Mouse (Mus musculus) midbrain, embryonic 16.5 days (tissue): ENCODE data around the gene Psmb8. TPM values are rescaled to one million over a fixed set of nuclear protein-coding genes. Genes with fewer than 3 reads are reported as not detected.
"Not testable (repeated sequence)": the region's sequence is repeated elsewhere in the genome, so short reads cannot be mapped to it uniquely, and the experiment has no call there.

Experiments
- ATAC-seq: fragments of 200-750 bp; cut with Nextera tagmentation; 2 replicates; pipeline ENCODE4 v1.8.0; 2017; ENCODE audit warnings: moderate TSS enrichment
- H3K27ac ChIP-seq: fragments of 300-500 bp; sonication (generic); 2 replicates; pipeline ENCODE4 v1.5.1; 2014; ENCODE audit warnings: mild to moderate bottlenecking, low read length, mixed read lengths
- H3K27me3 ChIP-seq: fragments of 300-500 bp; sonication (generic); 2 replicates; pipeline ENCODE4 v1.6.1; 2014; ENCODE audit warnings: low read depth, low read length, mixed read lengths; ENCODE audit not compliant: control insufficient read depth, insufficient read depth
- H3K36me3 ChIP-seq: fragments of 300-500 bp; sonication (generic); 2 replicates; pipeline ENCODE4 v1.6.1; 2014; ENCODE audit warnings: mild to moderate bottlenecking, low read length, moderate library complexity, mixed read lengths; ENCODE audit not compliant: control insufficient read depth, insufficient read depth
- H3K4me1 ChIP-seq: fragments of 300-500 bp; sonication (generic); 2 replicates; pipeline ENCODE4 v1.6.1; 2014; ENCODE audit warnings: mild to moderate bottlenecking, low read length, mixed read lengths; ENCODE audit not compliant: control insufficient read depth, insufficient read depth
- H3K4me2 ChIP-seq: fragments of 300-500 bp; sonication (generic); 2 replicates; pipeline ENCODE4 v1.6.1; 2014; ENCODE audit warnings: mild to moderate bottlenecking, low read length, mixed read lengths
- H3K4me3 ChIP-seq: fragments of 300-500 bp; sonication (generic); 2 replicates; pipeline ENCODE4 v1.5.1; 2014; ENCODE audit warnings: low read depth, mild to moderate bottlenecking, low read length, moderate library complexity, mixed read lengths
- H3K9ac ChIP-seq: fragments of 300-500 bp; sonication (generic); 2 replicates; pipeline ENCODE4 v1.6.1; 2014; ENCODE audit warnings: low read depth, low read length, mixed read lengths
- H3K9me3 ChIP-seq: fragments of 300-500 bp; sonication (generic); replicated peaks from 2 replicates; pipeline ENCODE4 v1.6.1; 2014; ENCODE audit warnings: mild to moderate bottlenecking, low read length, mixed read lengths; ENCODE audit not compliant: control insufficient read depth, poor library complexity, severe bottlenecking
- WGBS: fragments of 180-500 bp; shearing (Covaris S2); extraction: QIAGEN DNeasy Blood & Tissue Kit; methylation state at CpG from one replicate; pipeline ENCODE4 v1.1.7; 2014; 5-methylcytosine and 5-hydroxymethylcytosine counted together
- polyA plus RNA-seq: library from polyadenylated mRNA; unstranded; fragments of >200 nt; fragmentation: Nextera tagmentation; extraction: Ambion mirVana; gene quantifications from 2 replicates; pipeline ENCODE4 v1.2.1, GENCODE M21; 2015

The Psmb8 gene
- polyA plus RNA-seq, 1 experiment from 2014 or later = 2.8 TPM

GRCm38 (mm10) chr17:34215176-34215575 is 17.7 kb downstream of the Psmb8 start:
- no peaks in the 10 kb centered on the region for H3K9me3 ChIP-seq
- no peak overlapping the region for H3K9ac ChIP-seq
- H3K4me3 ChIP-seq = no peak overlapping the region
- no peak overlapping the region for H3K4me2 ChIP-seq
- 87% methylated on average over 12 of the region's 12 CpGs for WGBS
- peaks cover 29% of the 10 kb centered on the region for H3K27me3 ChIP-seq
- no peak overlapping the region for H3K27ac ChIP-seq
- no peaks in the 10 kb centered on the region for H3K36me3 ChIP-seq
- no peaks in the 10 kb centered on the region for H3K4me1 ChIP-seq
- no peak for ATAC-seq

GRCm38 (mm10) chr17:34217216-34217928 is 19.9 kb downstream of the Psmb8 start:
- H3K4me2 ChIP-seq = no peak overlapping the region
- no peak overlapping the region for H3K4me3 ChIP-seq
- H3K27ac ChIP-seq = no peak overlapping the region
- no peaks in the 10 kb centered on the region for H3K9me3 ChIP-seq
- WGBS = 88% methylated on average over 8 of the region's 8 CpGs
- no peak for ATAC-seq
- H3K27me3 ChIP-seq = peaks cover 22% of the 10 kb centered on the region
- no peaks in the 10 kb centered on the region for H3K36me3 ChIP-seq
- H3K4me1 ChIP-seq = no peaks in the 10 kb centered on the region
- no peak overlapping the region for H3K9ac ChIP-seq

DNA sequence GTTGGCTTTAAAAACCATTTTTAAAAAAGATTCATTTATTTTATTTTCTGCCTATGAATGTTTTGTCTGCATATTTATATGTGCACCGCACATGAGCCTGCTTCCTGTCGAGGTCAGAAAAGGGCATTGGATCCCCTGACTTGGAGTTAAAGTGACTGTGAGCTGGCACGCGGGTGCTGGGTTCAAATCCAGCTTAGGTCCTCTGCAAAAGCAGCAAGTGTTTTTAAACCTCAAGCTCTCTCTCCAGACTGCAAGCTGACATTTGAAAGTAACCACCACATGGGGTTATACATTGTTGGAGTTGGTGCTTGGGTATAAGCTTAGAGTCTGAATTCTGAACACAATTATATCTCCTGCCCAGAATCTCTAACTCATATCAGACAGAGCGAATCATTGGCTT is 20.5 kb downstream of the Psmb8 start:
- ATAC-seq = no peak
- WGBS = 87% methylated on average over 5 of the region's 5 CpGs

DNA sequence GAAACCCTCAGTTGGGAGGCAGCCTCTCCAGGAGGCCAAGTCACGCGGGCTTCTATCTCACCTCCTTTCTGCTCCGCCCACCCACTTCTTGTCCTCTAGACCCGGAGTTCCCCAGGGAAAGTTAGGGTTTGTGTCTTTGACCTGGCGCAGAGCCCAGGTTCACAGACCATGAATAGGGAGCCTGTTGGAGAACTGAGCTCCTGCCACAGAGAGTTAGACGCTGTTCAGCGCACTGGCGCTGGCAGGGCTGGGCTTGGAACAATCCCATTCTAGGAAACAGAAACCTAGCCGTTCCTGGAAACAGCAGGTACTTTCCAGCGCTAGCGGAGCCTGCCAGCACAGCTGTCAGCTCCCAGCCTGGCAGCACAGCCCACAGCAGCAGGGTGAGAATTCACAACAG is 21.2 kb downstream of the Psmb8 start:
- Histone ChIP-seq H3K4me3 (no peak overlapping the region), H3K9ac (no peak overlapping the region), H3K27ac (no peak overlapping the region), H3K4me1 (no peaks in the 10 kb centered on the region), H3K9me3 (no peaks in the 10 kb centered on the region), H3K36me3 (no peaks in the 10 kb centered on the region), H3K4me2 (no peak overlapping the region), H3K27me3 (peaks cover 17% of the 10 kb centered on the region)
- WGBS = 76% methylated on average over 11 of the region's 11 CpGs
- no peak for ATAC-seq

More for the DNA sequence above, 20.5 kb downstream of the Psmb8 start:
- Histone ChIP-seq H3K4me3 (no peak overlapping the region), H3K4me1 (no peaks in the 10 kb centered on the region), H3K9me3 (no peaks in the 10 kb centered on the region), H3K27ac (no peak overlapping the region), H3K9ac (no peak overlapping the region), H3K36me3 (no peaks in the 10 kb centered on the region), H3K4me2 (no peak overlapping the region), H3K27me3 (peaks cover 19% of the 10 kb centered on the region)

DNA sequence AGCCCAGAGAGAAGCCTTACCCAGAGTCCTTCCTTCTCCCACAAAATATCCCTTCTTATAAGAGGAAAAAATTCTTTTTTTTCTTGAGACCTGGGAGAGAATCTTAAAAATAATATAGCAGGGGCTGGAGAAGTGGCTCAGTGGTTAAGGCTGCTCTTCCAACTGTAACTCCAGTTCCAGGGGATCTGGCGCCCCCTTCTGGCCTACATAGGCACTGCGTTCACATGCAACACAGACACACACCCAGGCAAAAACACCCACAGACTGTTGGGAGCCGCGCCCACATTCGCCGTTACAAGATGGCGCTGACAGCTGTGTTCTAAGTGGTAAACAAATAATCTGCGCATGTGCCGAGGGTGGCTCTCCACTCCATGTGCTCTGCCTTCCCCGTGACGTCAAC is 21.6 kb downstream of the Psmb8 start:
- not testable (repeated sequence) for H3K4me3 ChIP-seq, H3K4me1 ChIP-seq, H3K9me3 ChIP-seq, H3K36me3 ChIP-seq, ATAC-seq, H3K4me2 ChIP-seq, H3K27ac ChIP-seq, H3K9ac ChIP-seq
- peaks cover 13% of the 10 kb centered on the region for H3K27me3 ChIP-seq
- WGBS = 88% methylated on average over 8 of the region's 11 CpGs

- not testable (repeated sequence) for H3K27me3 ChIP-seq, H3K4me1 ChIP-seq, H3K36me3 ChIP-seq, H3K4me3 ChIP-seq, H3K4me2 ChIP-seq, H3K9me3 ChIP-seq, ATAC-seq, H3K9ac ChIP-seq, H3K27ac ChIP-seq
- WGBS = 96% methylated on average over 3 of the region's 7 CpGs
Observed at GRCm38 (mm10) chr17:34219801-34220200, 22.3 kb downstream of the Psmb8 start.

GRCm38 (mm10) chr17:34220401-34220800 is 22.9 kb downstream of the Psmb8 start:
- H3K4me2 ChIP-seq, H3K4me1 ChIP-seq, H3K36me3 ChIP-seq, H3K27me3 ChIP-seq, H3K27ac ChIP-seq, H3K9ac ChIP-seq, ATAC-seq, H3K4me3 ChIP-seq, H3K9me3 ChIP-seq: not testable (repeated sequence)
- WGBS = 100% methylated on average over 4 of the region's 16 CpGs

GRCm38 (mm10) chr17:34224816-34225215 is 27.3 kb downstream of the Psmb8 start:
- ATAC-seq = no peak
- Histone ChIP-seq H3K9me3 (no peaks in the 10 kb centered on the region), H3K27ac (no peak overlapping the region), H3K4me3 (no peak overlapping the region), H3K4me1 (no peaks in the 10 kb centered on the region), H3K4me2 (no peak overlapping the region), H3K9ac (no peak overlapping the region), H3K36me3 (no peaks in the 10 kb centered on the region), H3K27me3 (no peaks in the 10 kb centered on the region)
- 93% methylated on average over 3 of the region's 3 CpGs for WGBS

DNA sequence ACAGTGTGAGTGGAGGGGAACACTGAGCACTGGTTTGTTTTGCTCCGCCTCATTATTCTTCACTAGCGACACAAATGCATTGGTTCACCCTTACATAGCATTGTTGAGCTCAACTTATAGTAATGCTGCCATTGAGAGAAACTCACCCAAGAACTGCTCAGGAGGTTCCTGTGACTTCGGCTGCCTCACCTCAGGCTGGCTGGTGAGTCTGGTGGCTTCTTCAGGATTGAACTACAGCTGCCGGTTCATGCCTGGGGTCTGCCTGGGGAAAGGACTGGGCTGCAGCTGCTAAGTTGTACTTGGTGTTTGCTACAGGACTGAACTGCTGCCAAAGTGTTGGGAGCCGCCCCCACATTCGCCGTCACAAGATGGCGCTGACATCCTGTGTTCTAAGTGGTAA is 27.9 kb downstream of the Psmb8 start:
- ATAC-seq = no peak
- 97% methylated on average over 8 of the region's 8 CpGs for WGBS
- Histone ChIP-seq H3K4me3 (no peak overlapping the region), H3K4me2 (no peak overlapping the region), H3K9me3 (no peaks in the 10 kb centered on the region), H3K27ac (no peak overlapping the region), H3K9ac (no peak overlapping the region), H3K27me3 (no peaks in the 10 kb centered on the region), H3K36me3 (no peaks in the 10 kb centered on the region), H3K4me1 (no peaks in the 10 kb centered on the region)
